Mouse (Mus musculus): ENCODE measurements around the gene Ascl2.

The Ascl2 gene

DNA sequence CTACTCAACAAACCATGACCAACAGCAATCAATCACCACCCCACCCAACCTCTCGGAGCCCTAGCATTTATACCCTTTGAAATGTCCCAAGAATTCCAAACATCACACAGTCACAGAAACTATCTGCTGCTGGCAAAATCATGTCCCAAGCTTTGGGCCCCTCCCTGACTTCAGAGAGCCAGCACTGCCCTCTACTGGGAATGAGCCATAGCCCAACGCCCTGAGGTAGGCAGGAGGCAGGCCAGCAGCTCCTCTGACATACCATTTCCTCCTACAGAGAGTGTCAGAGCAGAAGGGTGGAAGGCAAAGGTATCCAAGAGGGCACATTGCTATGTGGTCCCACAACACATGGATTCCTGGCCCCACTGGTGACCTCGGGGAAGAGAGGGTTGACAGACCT is 33.6 kb upstream of the Ascl2 start:
- peak; percentile 47 to 48 for DNase-seq (ENCODE audit: low spot score in 2 of 2)

DNA sequence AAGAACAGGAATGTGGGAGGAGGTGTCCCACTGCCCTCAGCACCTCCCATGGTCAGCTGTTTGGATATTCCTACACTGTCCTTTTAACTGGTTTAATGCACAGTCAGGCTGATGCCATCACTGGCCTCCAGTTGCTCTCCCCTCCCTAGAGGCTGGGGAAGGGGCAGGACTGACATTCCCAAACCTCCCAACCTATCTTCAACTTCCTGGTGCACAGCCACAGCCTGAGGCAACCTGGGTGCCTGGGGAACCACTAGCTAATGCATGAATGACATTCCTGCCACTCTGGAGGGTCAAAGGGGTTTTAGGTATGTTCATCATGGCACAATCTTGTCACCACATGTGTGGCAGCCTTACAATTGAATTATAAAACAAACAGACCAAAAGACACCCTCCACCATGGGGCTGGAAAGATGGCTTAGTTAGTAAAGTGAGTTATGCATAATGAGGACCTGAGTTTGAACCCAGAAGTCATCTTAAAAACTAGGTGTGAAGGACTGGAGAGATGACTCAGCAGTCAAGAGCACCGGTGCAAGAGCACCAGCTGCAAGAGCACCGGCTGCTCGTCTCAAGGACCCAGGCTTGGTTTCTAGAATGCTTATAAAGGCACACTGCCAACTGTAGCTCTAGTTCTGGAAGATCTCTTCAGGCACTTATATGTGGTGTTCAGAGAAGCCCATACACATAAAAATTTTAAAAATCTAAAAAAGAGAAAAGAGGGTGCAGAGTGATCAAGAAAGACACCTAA is 28.5 kb upstream of the Ascl2 start:
- no peak for DNase-seq (ENCODE audit: low spot score in 2 of 2)

GRCm38 (mm10) chr7:142996998-142997397 is 27.9 kb upstream of the Ascl2 start:
- no peak for DNase-seq (ENCODE audit: low spot score in 2 of 2)

DNA sequence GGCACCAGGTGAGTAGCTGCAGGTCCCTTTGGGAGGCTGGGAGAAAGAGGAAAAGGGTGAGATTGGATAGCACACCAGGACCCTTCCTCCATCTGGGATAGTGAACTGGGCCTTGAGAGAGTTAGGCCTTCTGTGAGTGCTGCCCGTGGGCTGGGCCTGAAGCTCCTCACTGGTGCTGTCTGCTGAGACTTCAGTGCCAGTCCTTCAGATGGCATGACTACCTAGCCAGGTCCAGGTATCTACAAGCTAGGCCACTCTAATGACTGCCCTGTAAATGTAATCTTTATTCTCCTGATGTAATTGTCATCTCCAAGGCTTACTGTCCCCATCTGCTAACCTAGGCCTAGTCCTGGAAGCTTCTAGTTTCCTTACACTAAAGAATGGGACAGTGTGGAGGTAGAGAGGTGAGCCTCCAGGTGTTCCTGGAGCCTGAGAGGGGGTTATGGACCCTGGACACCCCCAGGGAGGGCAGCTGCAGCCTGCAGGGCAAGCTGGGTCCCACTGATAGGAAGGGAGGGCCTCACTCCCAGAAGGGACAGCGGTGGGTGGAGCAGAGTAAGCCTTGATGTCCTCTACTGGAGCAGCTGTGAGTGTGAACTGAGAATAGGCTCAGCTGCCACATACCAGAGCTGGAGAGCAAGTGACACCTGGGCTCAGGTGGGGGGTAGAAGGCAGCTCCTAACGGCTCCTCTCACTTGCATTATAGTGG is 26.7 kb upstream of the Ascl2 start:
- DNase-seq (ENCODE audit: low spot score in 2 of 2), result peak; percentile 27 to 50

- no peak for DNase-seq (ENCODE audit: low spot score in 2 of 2)
Measured at GRCm38 (mm10) chr7:142995004-142995403, 25.9 kb upstream of the Ascl2 start.

- DNase-seq (ENCODE audit: low spot score in 2 of 2), result no peak
Measured at GRCm38 (mm10) chr7:142987718-142988117, 18.7 kb upstream of the Ascl2 start.

DNA sequence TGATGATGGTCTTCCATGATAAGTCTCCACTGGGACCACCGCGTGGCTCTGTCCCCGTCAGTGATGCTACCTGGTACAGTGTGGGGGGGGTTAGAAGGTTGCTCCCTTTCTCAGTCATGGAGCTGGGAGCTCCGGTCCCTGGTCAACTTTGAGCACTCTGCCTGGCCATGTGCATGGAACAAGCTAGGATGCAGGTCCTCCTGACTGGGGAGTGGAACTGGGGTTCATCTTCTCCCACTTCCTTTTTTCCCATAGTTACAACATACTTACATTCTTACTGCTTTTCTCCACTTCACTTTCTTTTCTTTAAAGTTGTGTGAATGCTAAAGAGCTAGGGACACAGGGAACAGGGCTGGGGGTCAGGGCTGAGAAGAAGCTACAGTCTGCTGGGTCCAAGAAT is 16.1 kb upstream of the Ascl2 start:
- no peak for DNase-seq (ENCODE audit: low spot score in 2 of 2)

- no peak for DNase-seq (ENCODE audit: low spot score in 2 of 2)
Measured at GRCm38 (mm10) chr7:142981908-142982307, 12.8 kb upstream of the Ascl2 start.

DNA sequence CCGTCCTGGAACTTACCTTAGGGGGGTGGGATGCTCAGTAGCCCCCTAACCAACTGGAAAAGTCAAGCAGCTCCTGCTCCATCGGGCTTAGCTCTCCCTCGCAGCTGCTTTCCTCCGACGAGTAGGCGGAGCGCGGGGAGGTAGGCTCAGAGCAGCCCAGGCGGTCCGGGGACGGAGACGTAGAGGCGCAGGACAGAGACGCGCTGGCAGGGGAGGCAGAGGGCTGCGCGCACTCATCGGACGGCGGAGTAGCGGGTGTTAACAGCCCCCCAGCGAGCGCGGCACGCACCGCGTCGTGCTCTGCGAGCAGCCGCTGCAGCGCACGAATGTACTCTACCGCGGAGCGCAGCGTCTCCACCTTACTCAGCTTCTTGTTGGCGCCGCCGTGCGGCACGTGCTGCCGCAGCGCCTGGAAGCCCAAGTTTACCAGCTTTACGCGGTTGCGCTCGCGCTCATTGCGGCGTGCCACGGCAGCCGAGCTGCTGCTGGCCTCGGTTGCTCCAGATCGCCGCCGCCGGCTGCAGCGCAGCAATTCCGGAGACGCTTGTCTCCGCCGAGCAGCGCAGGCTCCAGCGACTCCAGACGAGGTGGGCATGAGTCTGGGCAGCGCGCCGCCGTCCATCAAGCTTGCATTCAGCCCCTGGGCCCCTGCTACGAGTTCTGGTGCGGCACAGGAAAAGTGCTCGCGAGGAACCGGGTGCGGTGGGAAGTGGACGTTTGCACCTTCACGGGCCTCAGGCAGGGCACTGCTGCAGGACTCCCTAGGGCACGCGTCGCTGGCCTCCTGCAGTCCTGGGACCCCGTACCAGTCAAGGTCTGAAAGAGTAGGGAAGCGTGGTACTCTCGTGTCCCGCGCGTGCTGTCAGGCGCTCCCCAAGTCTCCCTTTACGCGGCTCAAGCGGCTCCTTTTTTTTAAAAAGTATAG is 918 bp downstream of the Ascl2 start:
- peak in 1 of 2 experiments; percentile 9 for DNase-seq (ENCODE audit: low spot score in 2 of 2)

DNA sequence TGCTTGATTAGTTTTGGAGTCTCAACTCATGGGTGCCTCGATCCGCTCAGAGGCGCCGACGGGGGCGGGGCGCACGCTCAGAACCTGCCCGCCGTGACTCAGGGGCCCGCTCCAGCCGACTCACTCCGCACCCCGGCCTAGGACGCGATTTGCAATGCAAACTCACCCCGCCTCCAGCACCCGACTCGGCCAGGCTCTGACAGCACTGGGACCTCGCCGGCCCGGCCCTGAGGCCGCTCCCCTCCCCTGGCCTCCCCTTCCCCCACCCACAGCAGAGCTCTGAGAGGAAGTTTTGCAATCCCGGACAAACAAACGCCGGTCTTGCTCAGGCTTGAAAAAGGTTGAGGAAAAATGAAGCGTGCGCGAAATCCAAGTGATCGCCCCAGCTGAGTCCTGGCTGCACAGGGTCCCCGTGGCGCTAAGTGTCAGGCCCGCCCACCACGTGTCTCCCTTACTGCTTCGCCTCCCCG is 1.6 kb downstream of the Ascl2 start:
- DNase-seq (ENCODE audit: low spot score in 2 of 2), result no peak

GRCm38 (mm10) chr7:142959752-142960151 is 9.3 kb downstream of the Ascl2 start:
- DNase-seq (ENCODE audit: low spot score in 2 of 2), result no peak

- no peak for DNase-seq (ENCODE audit: low spot score in 2 of 2)
Measured at GRCm38 (mm10) chr7:142958817-142959216, 10.2 kb downstream of the Ascl2 start.

- DNase-seq (ENCODE audit: low spot score in 2 of 2), result no peak
Measured at GRCm38 (mm10) chr7:142956018-142956417, 13.0 kb downstream of the Ascl2 start.

DNA sequence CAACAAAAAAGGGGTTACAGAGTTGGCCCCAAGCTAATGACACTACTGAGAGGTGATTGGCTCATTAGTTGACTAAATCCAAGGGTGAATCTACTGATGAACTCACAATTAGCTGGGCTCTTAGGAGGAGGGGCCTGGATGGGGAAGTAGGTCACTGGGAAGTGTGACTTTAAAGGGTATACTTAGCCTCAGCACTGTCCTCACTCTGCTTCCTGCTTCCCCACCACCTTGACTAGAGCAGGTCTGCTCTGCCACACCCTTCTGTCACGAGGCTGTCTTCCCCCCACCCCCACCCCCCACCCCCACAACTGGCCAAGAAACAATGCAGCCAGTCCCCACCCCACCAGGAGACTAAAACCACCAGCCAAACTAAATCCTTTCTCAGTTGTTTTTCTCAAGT is 19.5 kb downstream of the Ascl2 start:
- DNase-seq (ENCODE audit: low spot score in 2 of 2), result no peak

DNA sequence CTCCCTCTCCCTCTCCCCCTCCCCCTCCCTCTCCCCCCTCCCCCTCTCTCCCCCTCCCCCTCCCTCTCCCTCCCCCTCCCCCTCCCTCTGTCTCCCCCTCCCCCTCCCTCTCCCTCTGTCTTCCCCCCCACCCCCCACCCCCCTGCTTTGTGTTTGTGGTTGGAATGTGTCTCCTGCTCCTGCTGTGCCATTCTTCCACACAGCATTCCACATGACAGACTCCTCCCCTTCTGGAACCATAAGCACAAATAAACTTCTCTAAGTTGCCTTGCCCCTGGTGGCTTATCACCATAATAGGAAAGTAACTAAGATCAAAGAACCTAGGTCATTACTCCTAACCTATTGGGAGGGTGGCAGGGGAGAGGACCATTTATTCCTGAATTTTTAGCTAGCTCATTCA is 31.4 kb downstream of the Ascl2 start:
- no peak for DNase-seq (ENCODE audit: low spot score in 2 of 2)

GRCm38 (mm10) chr7:142935708-142936107 is 33.4 kb downstream of the Ascl2 start:
- no peak for DNase-seq (ENCODE audit: low spot score in 2 of 2)

GRCm38 (mm10) chr7:142932469-142932868 is 36.6 kb downstream of the Ascl2 start:
- no peak for DNase-seq (ENCODE audit: low spot score in 2 of 2)

DNA sequence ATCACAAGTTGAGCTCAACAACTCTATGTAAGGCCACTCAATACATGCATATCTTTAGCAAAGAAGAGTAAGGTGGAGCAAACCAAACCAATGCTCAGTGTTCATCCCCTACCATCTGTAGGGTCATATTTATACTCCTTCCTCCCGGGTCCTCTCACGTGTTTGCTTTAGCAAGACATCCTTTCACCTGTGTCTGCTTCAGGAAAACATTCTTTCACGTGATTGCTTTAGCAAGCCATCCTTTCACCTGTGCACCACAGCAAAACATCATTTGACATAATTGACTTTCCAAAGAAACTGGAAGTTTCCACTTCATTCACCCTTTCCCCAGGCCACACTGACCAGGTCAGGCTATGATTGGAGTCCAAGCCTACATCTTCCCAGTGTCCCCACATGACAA is 38.0 kb downstream of the Ascl2 start, which contains the start of gene Th:
TSS of gene Th (minus strand) at position 101 of the 400 bp plus-strand sequence.
- DNase-seq (ENCODE audit: low spot score in 2 of 2), result no peak

GRCm38 (mm10) chr7:142929516-142929915 is 39.5 kb downstream of the Ascl2 start:
- no peak for DNase-seq (ENCODE audit: low spot score in 2 of 2)

DNA sequence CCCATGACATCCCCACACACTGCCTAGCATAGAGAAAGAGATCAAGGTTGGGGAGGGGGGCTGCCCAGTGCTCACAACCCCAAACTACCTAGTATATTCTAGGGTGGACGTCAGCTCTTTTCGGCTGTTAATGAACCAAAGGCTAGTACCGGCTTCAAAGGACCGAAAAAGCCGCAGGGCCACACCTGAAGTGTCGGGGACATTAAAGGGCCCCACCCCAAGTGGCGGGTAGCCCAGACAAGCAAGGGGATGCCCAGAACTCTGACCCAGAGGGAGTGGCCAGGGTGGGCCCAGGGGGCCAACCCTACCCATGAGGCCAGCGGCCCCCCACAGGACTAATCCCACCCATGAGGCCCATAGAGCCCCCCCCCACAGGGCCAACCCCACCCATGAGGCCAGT is 41.8 kb downstream of the Ascl2 start:
- DNase-seq (ENCODE audit: low spot score in 2 of 2), result no peak

DNA sequence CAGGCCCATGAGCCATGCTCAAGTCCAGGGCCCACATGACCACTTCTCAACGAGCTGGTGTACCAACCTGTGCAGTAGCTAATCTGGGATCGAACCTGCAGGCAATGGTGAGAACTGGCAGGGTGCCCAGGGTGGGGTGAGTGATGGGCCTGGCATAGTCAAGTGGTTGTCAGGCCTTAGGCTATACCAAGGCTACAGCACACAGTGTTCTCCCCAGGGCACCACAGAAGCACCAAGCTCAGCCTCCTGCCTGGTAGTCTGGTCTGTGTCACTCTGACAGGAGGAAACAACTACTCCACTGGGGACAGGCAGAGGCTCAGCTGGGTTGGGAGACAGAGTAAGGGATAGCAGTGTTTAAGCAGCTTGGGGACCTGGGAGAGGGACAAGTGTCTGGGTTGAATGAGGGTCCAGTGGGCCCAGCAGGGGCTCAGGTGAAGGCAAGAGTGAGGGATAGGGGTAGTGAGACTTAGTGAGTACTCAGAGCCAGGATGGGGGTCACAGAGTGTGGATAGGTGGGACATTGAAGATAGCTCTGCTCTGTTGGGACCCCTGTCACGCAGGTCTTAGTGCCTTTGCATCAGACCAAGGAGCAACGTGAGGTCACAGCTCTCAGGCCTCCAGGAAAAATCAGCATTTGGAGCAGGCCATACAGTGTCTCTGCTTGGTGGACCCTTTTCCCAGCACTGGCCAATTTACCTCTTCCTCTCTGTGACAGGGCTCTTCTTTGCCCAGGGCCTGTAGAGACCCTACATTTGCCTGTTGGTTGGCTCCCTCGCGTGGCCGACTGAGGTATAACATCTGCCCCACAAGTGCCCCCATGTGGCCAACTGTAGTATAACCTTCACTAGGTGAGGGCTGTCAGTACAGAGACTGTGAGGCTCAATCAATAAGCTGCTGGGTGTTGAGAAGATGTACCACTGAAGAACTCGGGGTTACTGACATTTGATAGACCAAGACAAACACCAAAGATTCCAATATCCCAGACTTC is 50.1 kb downstream of the Ascl2 start:
- peak; percentile 55 to 63 for DNase-seq (ENCODE audit: low spot score in 2 of 2)

Data from spleen, postnatal 36 days (tissue).